Mouse (Mus musculus): Measurements from ENCODE around the gene Hsf2. TPM values are rescaled to one million over a fixed set of nuclear protein-coding genes. Genes with fewer than 3 reads are reported as not detected.

The Hsf2 gene
- 10 to 100 TPM; 31.9 to 33.5 TPM for total RNA-seq (2021)

DNA sequence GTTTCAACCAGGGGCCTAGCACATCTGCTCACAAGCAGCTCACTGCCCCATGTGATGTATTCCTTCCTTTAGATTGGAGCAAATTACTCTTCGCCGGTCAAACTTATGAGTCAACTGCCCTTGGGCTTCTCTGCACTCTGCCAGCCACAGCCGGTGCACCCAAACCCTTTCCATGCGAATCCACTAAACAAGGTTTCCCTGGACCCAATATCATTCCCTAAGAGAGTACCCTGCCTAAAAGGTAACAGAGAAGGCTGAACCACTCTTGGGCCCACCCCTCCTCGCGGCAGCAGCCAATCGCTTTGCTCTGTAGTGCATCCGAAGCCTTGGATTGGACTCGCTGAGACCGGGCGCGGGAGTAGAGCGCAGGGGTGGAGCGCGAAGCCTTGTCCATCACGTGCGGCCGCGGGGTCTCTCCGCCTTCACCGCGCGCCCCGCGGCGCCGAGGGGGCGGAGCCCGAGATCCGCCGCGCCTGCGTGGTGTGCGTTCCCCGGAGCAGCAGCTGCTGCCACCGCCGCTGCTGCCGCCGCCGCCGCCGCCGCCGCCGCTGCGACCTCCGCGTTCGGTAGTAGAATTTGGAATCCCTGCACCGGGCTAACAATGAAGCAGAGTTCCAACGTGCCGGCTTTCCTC, at the start of gene Hsf2:
Gene Hsf2 (plus strand): TSS at position 478 of the 634 bp plus-strand sequence.
- peak; percentile 84 to 92 for DNase-seq (ENCODE audit: extremely low spot score in 1 of 2, low spot score in 1 of 2)

DNA sequence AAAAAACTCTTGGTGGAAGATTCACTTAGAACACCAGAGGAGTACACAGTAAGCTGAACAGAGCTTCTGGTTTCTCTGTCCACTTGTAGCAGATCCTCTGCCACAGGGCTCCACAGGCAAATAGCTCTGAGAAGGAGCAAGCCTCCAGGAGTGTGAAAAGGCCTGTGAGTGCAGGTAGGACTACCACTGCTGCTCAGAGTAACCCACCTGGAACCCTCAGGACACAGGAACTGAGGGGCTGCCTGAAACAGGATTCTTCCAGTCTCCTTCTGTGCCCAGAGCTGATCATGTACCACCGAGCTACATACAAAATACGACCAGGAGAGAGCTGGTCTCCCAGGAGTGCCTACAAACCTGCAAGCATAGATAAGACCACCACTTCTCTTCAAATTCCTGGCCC, 48.3 kb upstream of the Hsf2 start:
- no peak for DNase-seq (ENCODE audit: extremely low spot score in 1 of 2, low spot score in 1 of 2)

DNA sequence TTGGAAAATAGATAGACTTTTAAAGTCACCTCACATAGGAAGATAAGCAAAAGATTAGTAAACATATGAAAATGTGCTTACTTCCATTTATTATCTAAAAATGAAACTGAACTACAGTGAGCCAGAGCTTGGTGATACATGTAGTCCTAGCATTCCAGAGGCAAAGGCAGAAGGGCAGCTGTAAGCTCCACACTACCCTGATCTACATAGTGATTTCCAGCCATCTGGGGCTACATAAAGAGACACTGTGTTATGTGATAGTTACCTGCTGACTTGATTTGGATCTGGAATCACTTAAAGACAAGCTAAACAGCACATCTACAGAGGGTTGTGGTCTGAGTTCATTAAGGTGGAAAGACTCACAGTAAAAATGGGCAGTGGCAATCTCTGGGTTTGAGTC, 45.1 kb upstream of the Hsf2 start:
- DNase-seq (ENCODE audit: extremely low spot score in 1 of 2, low spot score in 1 of 2): no peak

DNA sequence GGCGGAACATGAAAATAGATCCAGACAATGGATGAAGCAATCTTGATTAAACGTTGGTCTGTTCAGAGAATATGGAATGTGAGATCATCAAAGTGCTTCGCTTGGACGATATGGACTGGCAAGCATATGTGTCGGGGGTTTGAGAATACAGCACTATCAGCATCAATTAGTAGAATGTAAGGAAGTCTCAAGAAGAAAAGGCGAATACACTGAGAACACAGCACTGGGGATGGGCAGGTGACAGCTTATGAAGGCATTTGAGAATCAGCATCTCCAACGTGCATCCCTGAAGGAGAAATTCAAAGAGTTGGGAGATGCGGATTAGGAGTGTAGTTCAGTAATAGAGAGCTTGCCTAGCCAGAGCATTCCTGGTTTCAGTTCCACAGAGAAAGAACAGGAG, 41.8 kb upstream of the Hsf2 start:
- no peak for DNase-seq (ENCODE audit: extremely low spot score in 1 of 2, low spot score in 1 of 2)

DNA sequence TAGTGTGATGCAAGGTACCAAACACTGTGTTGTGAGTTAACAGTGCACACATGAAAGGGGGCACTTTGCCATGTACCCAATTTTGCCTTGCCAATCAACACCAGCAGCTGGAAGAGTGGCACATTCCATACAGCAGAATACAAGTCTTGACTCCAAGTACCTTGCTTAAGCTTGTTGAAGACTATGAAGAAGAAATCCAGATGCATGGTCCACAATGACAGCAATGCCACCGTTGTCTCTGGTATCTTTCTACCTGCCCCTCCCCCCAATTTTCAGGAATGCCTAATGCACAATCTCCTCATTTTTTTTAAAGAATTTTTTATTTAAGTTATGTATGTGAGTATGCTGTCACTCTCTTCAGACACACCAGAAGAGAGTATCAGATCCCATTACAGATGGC, 40.5 kb upstream of the Hsf2 start:
- DNase-seq (ENCODE audit: extremely low spot score in 1 of 2, low spot score in 1 of 2): no peak

DNA sequence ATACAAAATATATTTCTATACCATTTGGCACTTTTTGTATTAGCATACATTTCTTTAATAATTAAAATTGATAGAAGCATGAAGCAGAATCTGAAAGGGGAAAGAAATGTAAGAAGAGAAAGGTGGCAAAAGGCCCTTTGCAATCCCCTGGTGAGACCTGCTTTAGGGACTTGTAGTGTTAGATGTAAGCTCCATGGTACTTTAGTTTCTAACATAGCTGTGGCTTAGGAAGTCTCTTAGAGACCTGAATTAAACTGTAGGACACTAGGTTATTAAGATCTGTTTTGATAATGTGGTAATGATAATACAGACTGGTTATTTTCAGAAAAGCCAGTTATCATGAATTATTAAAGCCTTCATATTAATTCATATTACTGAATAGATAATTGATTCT, 38.5 kb upstream of the Hsf2 start:
- no peak for DNase-seq (ENCODE audit: extremely low spot score in 1 of 2, low spot score in 1 of 2)

DNA sequence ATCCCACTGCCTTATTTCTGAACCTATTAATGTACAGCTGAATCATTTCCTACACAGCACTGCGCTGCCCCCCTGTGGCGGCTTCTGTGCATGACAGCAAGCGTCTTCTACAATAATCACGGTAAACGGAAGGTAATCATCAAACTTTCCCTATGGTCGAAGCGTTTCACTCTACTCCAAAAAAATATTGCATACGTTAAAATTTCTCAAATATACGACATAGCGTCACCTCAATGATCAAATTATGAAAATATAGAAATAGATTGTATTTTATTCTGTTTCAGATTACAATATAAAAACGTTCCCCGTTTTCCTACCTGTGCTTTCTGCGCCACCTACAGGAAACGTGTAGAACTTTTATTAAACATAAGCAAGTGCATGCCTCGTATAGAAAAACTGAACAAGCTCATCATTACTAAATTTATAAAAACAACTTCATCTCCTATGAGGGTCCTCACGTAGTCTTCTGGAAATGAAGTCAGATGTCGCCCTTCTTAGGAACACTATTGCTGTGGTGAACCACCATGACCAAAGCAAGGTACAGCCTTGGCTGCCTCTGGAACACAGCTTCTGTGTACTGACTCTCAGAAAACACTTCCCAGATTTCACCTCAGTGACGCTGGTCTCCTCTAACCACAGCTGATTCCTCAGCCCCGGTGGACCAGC, 38.0 kb upstream of the Hsf2 start:
- DNase-seq (ENCODE audit: extremely low spot score in 1 of 2, low spot score in 1 of 2): peak; percentile 80 to 94

DNA sequence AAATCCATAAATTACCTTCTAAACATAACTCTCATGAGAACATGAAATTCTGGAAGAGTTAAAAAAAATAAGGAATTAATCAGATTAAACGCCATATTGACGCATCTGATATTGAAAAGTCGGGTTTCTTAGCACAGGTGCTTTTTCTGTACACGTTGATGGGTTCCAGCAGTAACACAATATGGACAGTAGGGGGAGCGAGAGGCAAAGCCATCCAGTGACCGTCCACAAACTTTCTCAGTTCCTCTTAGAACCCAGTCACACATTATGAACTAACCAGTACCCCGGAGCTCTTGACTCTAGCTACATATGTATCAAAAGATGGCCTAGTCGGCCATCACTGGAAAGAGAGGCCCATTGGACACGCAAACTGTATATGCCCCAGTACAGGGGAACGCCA, 22.9 kb upstream of the Hsf2 start:
- peak in 1 of 2 experiments; percentile 29 for DNase-seq (ENCODE audit: extremely low spot score in 1 of 2, low spot score in 1 of 2)

DNA sequence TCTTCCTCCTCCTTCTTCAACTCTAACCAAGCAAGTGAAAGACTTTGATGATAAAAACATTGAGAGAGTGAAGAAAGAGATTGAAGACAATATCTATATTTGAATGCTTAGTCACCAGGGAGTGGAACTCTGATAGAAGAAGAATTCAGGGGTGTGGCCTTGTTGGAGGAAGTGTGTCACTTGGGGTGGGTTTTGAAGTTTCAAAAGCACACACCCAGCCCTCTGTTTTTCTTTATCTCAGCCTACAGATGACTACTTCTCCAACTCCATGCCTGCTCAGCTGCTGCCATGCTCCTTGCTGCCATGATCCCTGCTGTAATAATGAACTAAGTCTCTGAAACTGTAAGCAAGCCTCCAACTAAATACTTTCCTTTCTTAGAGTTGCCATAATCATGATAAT, 20.4 kb upstream of the Hsf2 start:
- DNase-seq (ENCODE audit: extremely low spot score in 1 of 2, low spot score in 1 of 2): no peak

DNA sequence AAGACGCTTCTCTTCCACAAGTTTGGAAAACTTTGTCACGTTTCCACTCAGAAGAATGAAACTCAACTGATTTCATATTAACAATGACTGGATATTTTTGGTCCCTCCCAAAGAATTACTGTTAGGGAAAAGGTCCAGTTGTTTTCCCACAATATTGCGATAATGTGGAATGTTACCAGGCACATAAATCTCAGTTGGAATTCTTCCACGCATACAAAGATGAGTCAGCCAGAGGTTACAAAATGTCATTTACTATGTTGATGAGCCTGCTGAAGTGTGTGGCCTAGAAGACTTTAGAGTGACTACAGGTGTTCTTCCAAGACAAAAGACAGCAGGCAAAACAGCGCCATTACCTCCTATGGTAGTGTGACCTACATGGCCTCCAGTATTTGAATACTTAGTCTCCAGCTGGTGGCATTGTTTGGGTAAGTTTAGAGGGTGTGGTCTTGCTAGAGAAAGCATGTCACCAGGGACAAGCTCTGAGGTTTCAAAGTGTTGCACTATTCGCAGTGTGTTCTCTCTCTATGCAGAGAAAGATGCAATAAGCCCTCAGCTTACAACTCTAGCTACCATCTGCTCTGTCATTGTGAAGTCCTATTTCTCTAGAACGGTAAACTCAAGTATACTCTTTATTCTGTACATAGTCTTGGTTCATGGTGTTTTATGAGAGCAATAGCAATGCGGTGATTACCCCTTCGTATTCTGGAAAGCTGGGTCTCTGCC, 8.9 kb upstream of the Hsf2 start:
- no peak for DNase-seq (ENCODE audit: extremely low spot score in 1 of 2, low spot score in 1 of 2)

DNA sequence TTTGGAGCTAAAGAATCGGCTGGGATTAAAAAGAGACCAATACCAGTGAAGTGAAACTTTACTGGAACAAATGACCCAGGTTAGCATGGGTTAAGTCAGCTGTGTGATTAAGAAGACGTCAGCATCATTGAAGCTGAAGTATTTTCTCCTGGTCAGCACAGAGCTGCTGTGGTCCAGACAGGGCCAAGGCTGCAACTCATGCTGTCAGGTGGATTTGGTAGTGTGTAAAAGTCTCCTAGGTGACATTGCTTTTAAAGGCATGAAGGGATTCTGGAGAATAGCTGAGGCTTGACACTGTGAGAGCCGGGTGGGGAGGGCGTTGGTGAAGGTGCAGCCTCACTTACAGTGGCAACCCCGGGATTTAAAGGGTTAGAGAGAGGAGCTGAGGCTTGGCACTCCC, 4.5 kb upstream of the Hsf2 start:
- no peak for DNase-seq (ENCODE audit: extremely low spot score in 1 of 2, low spot score in 1 of 2)

DNA sequence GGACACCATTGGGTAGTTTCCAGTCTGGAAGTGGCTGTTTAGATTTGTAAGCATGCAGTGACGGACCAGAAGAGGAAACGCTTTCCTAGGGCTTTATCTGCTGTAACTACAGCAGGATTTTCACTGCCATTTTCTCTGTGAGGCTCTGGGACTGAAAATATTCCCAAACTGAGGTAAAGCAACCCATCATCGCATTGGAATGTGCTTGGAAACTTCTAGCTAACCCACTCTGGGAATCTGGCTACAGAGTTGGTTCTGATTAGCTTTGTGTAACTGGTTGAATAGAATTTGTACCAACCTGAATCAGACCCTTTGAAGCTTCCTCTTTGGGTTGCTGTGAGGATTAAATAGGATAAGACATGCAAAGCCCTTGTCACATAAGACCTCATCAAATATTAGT, 1.4 kb upstream of the Hsf2 start:
- DNase-seq (ENCODE audit: extremely low spot score in 1 of 2, low spot score in 1 of 2): no peak

DNA sequence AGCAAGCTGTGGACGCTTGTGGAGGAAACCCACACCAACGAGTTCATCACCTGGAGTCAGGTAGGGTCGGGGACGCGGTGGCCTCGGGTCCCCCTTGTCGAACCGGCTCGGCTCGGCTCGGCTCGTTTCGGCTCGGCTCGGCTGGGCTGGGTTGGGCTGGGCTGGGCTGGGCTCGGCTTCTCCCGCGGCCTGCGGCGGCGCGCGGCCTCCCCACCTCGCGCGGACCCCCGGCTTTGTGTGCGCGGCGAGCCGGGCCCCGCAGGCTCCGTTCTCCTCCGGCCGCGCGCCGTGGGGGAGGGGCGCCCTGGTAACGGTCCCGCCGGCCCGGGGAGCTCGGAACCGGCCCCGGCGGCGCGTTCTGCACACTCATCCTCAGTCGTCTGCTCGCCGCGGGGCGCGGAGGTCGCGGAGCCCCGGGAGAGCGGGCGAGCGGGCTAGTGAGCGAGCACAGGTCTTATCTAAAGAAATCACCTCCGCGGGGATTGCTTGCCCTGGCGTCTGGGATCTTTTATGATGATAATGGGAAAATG, 422 bp downstream of the Hsf2 start:
- DNase-seq (ENCODE audit: extremely low spot score in 1 of 2, low spot score in 1 of 2): peak in 1 of 2 experiments; percentile 75

DNA sequence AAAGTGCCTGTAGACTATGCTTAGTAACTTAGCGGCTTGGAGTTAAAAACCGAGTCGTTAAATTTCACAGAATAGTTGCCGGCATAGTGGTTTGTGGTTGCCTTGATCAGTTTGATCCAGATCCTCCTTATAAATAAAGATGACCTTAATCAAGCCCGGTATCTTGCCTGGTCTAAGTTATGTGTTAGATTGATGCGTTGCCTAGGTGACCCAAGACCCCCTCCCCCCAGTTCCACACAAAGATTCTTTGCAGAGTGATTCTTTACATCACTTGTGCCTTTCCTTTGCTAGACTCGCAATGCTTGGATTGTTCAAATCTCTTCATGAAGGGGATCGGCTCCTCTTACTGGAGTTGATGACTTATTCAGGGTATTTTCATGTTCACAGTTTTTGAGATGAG, 1.0 kb downstream of the Hsf2 start:
- no peak for DNase-seq (ENCODE audit: extremely low spot score in 1 of 2, low spot score in 1 of 2)

DNA sequence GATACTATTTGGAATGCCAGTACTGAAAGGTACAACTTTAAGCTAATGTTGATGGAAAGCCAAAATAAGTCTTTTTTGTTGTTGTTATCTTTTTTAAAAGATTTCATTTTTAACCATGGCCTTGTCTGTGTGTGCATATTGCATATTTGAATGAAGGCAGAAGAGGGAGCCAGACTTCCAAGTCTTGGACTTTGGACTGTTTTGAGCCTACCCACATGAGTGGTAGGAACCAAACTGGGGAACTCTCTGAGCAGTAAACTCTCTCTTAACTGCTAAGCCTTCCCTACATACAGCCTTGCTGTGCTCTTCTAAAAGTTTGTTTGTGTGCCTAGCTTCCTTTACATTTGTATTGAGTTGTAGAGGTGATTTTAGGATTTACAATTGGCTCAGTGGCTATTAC, 2.4 kb downstream of the Hsf2 start:
- DNase-seq (ENCODE audit: extremely low spot score in 1 of 2, low spot score in 1 of 2): no peak

DNA sequence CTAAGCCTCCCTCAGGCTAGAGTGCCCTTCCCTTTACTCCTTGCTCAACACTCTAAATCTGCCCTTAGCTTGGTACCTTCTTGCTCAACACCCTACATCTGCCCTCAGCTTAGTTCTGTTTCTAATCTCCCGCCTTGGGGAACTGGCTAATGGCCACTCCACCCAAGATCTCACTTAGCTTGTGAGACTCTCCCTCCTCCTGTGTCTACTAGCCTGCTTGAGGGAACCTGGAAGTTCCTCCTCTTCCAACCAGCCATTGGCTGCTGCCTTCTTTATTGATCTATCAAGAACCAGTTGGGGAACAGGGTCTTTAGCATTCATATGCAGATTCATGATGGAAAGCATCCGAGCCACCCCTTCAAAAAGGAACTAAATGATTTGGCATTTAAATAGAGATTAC, 5.9 kb downstream of the Hsf2 start:
- no peak for DNase-seq (ENCODE audit: extremely low spot score in 1 of 2, low spot score in 1 of 2)

DNA sequence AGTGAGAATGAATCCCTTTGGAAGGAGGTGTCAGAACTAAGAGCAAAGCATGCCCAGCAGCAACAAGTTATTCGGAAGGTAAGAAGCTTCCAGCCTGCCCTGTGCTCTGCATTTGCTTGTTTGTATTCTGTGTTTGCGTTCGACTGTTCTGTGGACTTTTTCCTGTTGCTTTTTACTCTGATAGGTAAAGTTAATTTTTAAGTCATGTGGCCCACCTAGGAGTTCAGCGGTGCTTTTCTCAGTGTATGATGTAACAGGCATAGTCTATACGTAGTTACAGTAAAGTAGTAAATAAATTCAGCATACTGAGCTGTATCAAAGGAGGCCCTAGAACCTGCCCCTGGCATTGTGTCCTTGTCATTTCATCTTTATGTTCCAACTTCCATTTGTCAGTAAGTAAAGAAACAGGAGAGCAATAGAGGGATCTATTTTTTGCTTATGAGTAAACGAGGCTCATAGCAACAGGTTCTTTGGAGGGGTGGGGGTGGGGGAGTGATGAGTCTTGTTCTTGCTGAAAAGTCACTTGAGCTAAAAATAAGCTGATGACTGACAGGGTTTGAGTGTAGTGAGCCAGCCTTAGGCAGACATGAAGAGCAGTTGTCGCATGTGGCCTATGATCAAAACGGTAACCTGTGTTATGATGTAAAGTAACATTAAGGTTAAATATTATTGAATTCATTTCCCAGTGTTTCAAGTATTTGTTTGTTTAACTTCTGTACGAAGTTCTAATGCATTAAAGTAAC, 13.4 kb downstream of the Hsf2 start:
- DNase-seq (ENCODE audit: extremely low spot score in 1 of 2, low spot score in 1 of 2): no peak

DNA sequence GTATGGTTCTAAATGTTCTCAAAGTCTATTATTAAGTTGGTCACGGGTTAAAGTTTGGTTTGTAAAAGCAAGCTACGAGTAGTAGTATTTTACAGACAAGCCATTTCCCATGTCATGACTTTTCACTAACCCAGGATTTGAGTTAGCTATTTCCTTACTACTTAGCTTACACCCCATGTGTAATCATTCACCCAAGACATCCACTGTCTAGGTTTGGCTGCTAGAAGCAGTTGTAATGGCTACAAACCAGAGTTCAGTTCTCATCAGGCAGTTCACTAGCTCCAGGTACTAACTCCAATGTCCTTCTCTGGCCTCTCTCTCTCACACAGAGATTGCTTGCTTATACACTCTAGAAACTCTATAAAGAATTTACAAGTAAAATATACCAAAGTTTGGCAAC, 28.4 kb downstream of the Hsf2 start:
- DNase-seq (ENCODE audit: extremely low spot score in 1 of 2, low spot score in 1 of 2): no peak

DNA sequence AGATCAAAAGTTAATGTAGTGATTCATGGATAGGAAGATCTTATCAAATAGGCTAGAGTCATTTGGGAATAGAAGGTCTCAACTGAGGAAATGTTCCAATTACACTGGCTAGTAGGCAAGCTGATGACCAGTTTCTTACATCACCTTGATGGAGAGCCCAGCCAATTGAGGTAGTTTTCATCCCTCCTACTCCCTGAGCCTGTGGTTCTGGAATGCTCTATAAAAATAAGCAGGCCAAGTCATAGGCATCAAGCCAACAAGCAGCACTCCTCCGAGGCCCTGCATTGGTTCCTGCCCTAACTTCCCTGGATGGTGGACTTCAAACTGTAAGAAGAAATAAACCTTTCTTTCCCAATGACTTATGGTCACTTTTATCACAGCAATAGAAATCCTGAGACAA, 29.1 kb downstream of the Hsf2 start:
- no peak for DNase-seq (ENCODE audit: extremely low spot score in 1 of 2, low spot score in 1 of 2)

DNA sequence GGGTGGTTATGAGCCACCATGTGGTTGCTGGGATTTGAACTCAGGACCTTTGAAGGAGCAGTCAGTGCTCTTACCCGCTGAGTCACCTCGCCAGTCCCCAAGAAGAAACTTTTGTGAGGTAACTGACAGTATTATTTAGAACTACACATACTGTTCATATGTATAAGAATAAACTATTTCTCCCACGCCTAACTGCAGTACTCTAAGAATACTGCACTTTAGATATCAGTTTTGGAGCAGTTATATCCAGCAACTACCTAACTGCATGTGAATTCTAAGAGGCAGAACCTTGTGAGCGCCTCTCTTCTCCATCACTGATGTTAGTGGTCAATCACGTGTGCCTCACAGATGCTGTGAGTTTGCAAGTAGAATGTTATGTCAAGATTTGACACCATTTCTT, 40.3 kb downstream of the Hsf2 start:
- no peak for DNase-seq (ENCODE audit: extremely low spot score in 1 of 2, low spot score in 1 of 2)

DNA sequence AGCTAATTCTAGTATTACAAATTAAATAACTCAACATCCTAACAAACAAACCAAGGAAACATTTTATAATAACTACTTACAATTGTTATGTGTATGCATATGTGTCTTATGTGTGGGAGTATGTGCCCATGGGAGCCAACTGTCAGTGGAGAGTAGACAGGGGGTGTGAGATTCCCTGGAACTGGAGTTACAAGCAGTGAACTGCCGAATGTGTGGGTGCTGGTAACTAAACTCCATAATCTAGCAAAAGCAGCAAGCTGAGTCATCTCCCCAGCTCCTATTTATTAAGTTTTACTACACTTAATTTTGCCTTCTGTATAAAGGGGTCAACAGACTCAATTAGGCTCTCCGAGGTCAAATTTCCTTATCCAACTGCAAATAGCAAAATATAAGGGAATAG, 44.9 kb downstream of the Hsf2 start:
- peak in 1 of 2 experiments; percentile 7 for DNase-seq (ENCODE audit: extremely low spot score in 1 of 2, low spot score in 1 of 2)
